Mouse (Mus musculus) intestine, embryonic 16.5 days (tissue): ENCODE data around the gene Sik3. TPM values are rescaled to one million over a fixed set of nuclear protein-coding genes. Genes with fewer than 3 reads are reported as not detected.

Source experiments
- ATAC-seq: fragments of 200-750 bp; cut with Nextera tagmentation; 2 replicates; pipeline ENCODE4 v1.8.0; 2017; ENCODE audit warnings: moderate TSS enrichment, moderate library complexity
- H3K27ac ChIP-seq: fragments of 300-500 bp; sonication (generic); 2 replicates; pipeline ENCODE4 v1.5.1; 2014; ENCODE audit warnings: mild to moderate bottlenecking, low read length
- H3K27me3 ChIP-seq: fragments of 300-500 bp; sonication (generic); replicated peaks from 2 replicates; pipeline ENCODE4 v1.6.1; 2014; ENCODE audit warnings: low read length, control low read depth, mixed read lengths; ENCODE audit not compliant: control insufficient read depth, insufficient read depth
- H3K36me3 ChIP-seq: fragments of 300-500 bp; sonication (generic); 2 replicates; pipeline ENCODE4 v1.6.1; 2014; ENCODE audit warnings: low read length, control low read depth; ENCODE audit not compliant: control insufficient read depth, insufficient read depth
- H3K4me1 ChIP-seq: fragments of 300-500 bp; sonication (generic); 2 replicates; pipeline ENCODE4 v1.6.1; 2014; ENCODE audit warnings: low read length, control low read depth, mixed read lengths; ENCODE audit not compliant: control insufficient read depth, insufficient read depth
- H3K4me2 ChIP-seq: fragments of 300-500 bp; sonication (generic); 2 replicates; pipeline ENCODE4 v1.6.1; 2014; ENCODE audit warnings: low read depth, low read length, control low read depth
- H3K4me3 ChIP-seq: fragments of 300-500 bp; sonication (generic); 2 replicates; pipeline ENCODE4 v1.5.1; 2014; ENCODE audit warnings: mild to moderate bottlenecking, low read length
- H3K9ac ChIP-seq: fragments of 300-500 bp; sonication (generic); 2 replicates; pipeline ENCODE4 v1.6.1; 2014; ENCODE audit warnings: low read depth, low read length
- H3K9me3 ChIP-seq: fragments of 300-500 bp; sonication (generic); 2 replicates; pipeline ENCODE4 v1.6.1; 2016; ENCODE audit warnings: low read length, control low read depth; ENCODE audit not compliant: control insufficient read depth
- WGBS: fragments of 180-500 bp; shearing (Covaris S2); extraction: QIAGEN DNeasy Blood & Tissue Kit; methylation state at CpG from one replicate; pipeline ENCODE4 v1.1.7; 2014; 5-methylcytosine and 5-hydroxymethylcytosine counted together
- polyA plus RNA-seq: library from polyadenylated mRNA; unstranded; fragments of >200 nt; fragmentation: Nextera tagmentation; extraction: Ambion mirVana; gene quantifications from 2 replicates; pipeline ENCODE4 v1.2.1, GENCODE M21; 2015

Gene Sik3
- polyA plus RNA-seq, 1 experiment from 2014 or later, result 5.2 TPM

DNA sequence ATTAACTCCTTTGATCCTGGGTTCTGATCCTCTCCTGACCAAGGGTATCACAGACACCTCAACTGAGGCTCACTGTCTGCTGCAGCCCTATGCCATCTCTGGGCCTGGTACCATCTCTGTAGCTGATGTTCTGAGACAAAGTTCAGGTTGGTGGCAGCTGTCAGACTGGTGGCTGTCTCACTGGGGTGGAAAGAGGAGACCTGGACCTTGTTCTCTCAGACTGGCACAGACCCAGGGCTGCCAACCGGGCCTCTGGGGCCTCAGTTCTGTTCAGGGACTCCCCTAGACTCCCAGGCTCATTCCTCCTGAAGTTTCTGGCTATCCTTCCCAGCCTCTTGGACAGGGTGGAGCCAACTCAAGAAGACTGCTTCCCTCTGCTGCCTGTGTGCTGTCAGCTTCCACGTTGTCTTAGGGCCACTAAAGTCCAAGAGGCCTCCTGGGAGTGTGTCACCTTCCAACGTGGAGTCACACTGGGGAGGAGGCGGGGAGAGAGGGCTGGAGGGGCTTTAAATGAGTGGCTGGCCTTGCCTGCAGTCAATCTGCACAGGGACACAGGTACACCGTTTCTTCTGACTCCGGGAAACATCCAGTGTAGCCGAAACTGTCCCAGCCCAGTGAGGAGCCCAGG lies 228.0 kb downstream of the Sik3 start, which contains the start of gene Apoa4:
Gene Apoa4, plus strand, starts transcription at position 171 of the 628 bp plus-strand sequence.
- H3K9ac ChIP-seq, result peak within 1 kb of the TSS; percentile 61
- 52% methylated on average over 7 of the region's 7 CpGs for WGBS
- peak within 1 kb of the TSS; percentile 82 for H3K27ac ChIP-seq
- no peaks in the 10 kb centered on the region for H3K36me3 ChIP-seq
- H3K27me3 ChIP-seq, result no peaks in the 10 kb centered on the region
- peaks cover 26% of the 10 kb centered on the region for H3K4me1 ChIP-seq
- no peak within 1 kb of the TSS for H3K4me2 ChIP-seq
- ATAC-seq, result peak; percentile 68
- H3K4me3 ChIP-seq, result peak within 1 kb of the TSS; percentile 38
- H3K9me3 ChIP-seq, result no peaks in the 10 kb centered on the region

DNA sequence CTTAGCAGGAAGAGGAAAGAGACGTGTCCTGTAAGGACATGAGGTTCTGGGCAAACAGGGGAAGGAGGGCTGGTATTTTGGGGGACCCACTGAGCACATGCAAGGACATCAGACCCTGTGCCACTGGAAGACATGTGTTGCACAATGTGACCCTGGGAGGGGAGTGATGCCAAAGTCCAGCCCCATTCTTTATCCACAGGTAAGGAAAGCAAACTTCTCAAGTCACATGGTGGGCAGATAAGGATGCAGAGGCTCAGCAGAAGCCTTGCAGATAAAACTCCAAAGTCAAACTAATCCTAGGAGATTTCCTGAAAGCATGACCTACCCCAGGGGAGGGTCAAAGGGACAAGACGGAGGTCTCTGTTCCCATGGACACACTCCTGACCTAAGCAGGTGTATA lies 229.2 kb downstream of the Sik3 start:
- WGBS, result 48% methylated on average over 2 of the region's 2 CpGs
- H3K4me2 ChIP-seq, result peak overlapping the region; percentile 37; the same call in 1 of the 2 replicates
- H3K4me1 ChIP-seq, result peaks cover 27% of the 10 kb centered on the region
- peak overlapping the region; percentile 82 for H3K27ac ChIP-seq
- peak; percentile 55 for ATAC-seq
- no peaks in the 10 kb centered on the region for H3K27me3 ChIP-seq
- peak overlapping the region; percentile 62 for H3K9ac ChIP-seq
- H3K4me3 ChIP-seq, result peak overlapping the region; percentile 38
- no peaks in the 10 kb centered on the region for H3K9me3 ChIP-seq
- no peaks in the 10 kb centered on the region for H3K36me3 ChIP-seq

DNA sequence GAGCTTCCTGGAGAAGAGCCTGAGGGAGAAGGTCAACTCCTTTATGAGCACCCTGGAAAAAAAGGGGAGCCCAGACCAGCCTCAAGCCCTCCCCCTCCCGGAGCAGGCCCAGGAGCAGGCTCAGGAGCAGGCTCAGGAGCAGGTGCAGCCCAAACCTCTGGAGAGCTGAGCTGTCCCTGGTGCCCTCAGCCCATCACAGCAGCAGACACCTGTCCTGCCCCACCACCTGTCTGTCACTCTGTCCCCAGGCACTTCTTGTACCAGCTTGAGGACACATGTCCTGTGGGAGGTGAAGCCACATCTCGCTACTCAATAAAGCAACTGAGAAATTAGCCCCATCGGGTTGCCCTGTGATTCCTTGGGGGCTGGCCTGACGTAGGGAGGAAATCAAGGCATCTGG lies 230.5 kb downstream of the Sik3 start:
- Histone ChIP-seq H3K4me1 (peaks cover 25% of the 10 kb centered on the region), H3K9ac (peak overlapping the region; percentile 62), H3K36me3 (no peaks in the 10 kb centered on the region), H3K27ac (peak overlapping the region; percentile 82), H3K4me2 (peak overlapping the region; percentile 37), H3K9me3 (no peaks in the 10 kb centered on the region), H3K27me3 (no peaks in the 10 kb centered on the region), H3K4me3 (peak overlapping the region; percentile 38)
- ATAC-seq, result no peak
- 61% methylated on average over 4 of the region's 4 CpGs for WGBS

- Histone ChIP-seq H3K4me1 (peaks cover 22% of the 10 kb centered on the region), H3K36me3 (no peaks in the 10 kb centered on the region), H3K9me3 (no peaks in the 10 kb centered on the region), H3K27ac (peak overlapping the region; percentile 0; the same call in 1 of the 2 replicates), H3K9ac (peak overlapping the region; percentile 62), H3K4me3 (peak overlapping the region; percentile 38; the same call in 1 of the 2 replicates), H3K4me2 (peak overlapping the region; percentile 37; the same call in 1 of the 2 replicates), H3K27me3 (no peaks in the 10 kb centered on the region)
- WGBS, result 49% methylated on average over 8 of the region's 8 CpGs
- no peak for ATAC-seq
Measured at GRCm38 (mm10) chr9:46243584-46243983, 231.0 kb downstream of the Sik3 start.

- ATAC-seq, result no peak
- 24% methylated on average over 11 of the region's 11 CpGs for WGBS
Measured at GRCm38 (mm10) chr9:46246752-46247324, 234.2 kb downstream of the Sik3 start.

DNA sequence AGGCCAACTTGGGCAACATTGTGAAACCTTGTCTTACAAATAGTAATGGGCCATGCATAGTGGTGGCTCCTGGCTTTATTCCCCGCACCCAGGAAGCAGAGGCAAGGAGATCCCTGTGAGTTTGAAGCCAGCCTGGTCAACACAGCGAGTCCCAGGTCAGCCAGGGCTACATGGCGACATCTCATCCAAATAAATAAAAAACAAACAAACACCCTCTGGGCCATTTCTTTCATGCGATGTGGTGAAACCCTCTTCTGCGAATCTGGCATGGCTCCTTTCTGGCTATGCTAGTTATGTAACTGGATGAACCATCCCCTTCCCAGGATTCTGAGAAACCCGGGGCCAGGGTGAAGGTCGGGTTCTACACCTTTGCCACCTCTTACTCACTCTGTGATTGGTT lies 243.6 kb downstream of the Sik3 start:
- Histone ChIP-seq H3K27me3 (no peaks in the 10 kb centered on the region), H3K4me1 (no peaks in the 10 kb centered on the region; the same call in 1 of the 2 replicates), H3K9me3 (no peaks in the 10 kb centered on the region), H3K36me3 (no peaks in the 10 kb centered on the region), H3K9ac (no peak overlapping the region), H3K27ac (no peak overlapping the region), H3K4me3 (no peak overlapping the region), H3K4me2 (no peak overlapping the region)
- WGBS, result 86% methylated on average over 7 of the region's 7 CpGs
- no peak for ATAC-seq

More at GRCm38 (mm10) chr9:46246752-46247324, 234.2 kb downstream of the Sik3 start:
- Histone ChIP-seq H3K4me1 (peaks cover 17% of the 10 kb centered on the region; the same call in 1 of the 2 replicates), H3K9ac (no peak overlapping the region), H3K4me3 (no peak overlapping the region), H3K27ac (no peak overlapping the region), H3K9me3 (no peaks in the 10 kb centered on the region), H3K36me3 (no peaks in the 10 kb centered on the region), H3K27me3 (no peaks in the 10 kb centered on the region), H3K4me2 (peak overlapping the region; percentile 37)

DNA sequence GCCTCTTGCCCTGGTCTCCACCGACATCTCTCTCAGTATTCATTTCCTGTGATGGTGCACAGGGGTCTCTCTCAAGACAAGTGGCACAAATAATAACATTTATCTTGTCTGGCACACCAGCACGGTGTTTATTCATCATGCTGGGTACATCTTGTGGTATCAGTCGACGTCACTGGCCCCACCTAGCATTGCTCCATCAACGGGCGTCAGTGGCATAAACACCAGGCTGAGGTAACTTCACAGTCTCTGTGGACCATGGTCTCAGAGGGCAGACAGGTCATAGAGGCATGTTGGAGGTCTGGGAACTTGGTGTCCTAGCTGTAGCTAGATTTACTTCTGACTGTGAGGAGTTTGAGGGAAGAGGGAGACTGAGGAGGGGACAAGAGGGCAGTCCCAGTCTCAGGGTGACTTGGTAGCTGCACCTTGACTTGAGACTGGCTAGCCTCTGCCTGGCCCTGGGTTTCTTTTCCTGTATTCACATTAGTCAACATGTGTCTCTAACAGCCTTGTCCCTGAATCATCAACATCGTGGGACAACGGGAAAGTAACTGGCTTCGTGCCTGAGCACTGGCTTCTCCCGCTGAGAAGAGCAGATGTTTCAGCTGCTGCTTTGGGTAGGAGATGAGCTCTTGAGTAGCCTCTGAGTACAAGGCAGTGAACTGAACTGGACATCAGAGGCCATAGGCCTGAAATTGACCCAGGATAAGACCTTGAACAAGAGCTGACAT lies 244.2 kb downstream of the Sik3 start:
- H3K9me3 ChIP-seq, result no peaks in the 10 kb centered on the region
- WGBS, result 74% methylated on average over 10 of the region's 10 CpGs
- no peak overlapping the region for H3K4me3 ChIP-seq
- H3K36me3 ChIP-seq, result no peaks in the 10 kb centered on the region
- H3K4me1 ChIP-seq, result no peaks in the 10 kb centered on the region; the same call in 1 of the 2 replicates
- H3K9ac ChIP-seq, result no peak overlapping the region
- no peaks in the 10 kb centered on the region for H3K27me3 ChIP-seq
- ATAC-seq, result no peak
- no peak overlapping the region for H3K27ac ChIP-seq
- no peak overlapping the region for H3K4me2 ChIP-seq

DNA sequence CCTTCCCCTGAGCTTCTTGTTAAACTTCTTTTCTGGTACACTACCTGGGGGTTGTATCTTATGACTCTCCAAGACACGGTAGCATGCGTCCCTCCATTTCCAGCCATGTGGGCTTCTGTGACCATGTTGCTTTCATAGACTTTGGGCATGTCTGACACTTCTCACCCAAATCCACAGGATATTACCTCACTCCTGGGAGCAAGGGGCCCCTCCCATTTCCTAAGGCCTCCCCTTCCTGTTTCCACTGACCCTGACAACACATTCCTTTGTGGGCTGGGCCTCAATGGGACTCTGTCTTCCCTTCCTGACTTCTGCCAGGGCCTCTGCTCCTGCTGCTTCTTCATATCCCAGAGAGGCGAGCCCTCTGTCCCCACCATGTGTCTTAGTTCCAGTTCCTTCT lies 244.9 kb downstream of the Sik3 start:
- H3K9me3 ChIP-seq, result no peaks in the 10 kb centered on the region
- H3K4me3 ChIP-seq, result no peak overlapping the region
- no peak for ATAC-seq
- no peaks in the 10 kb centered on the region for H3K27me3 ChIP-seq
- 90% methylated on average over 3 of the region's 3 CpGs for WGBS
- H3K27ac ChIP-seq, result no peak overlapping the region
- H3K36me3 ChIP-seq, result no peaks in the 10 kb centered on the region
- no peaks in the 10 kb centered on the region; the same call in 1 of the 2 replicates for H3K4me1 ChIP-seq
- no peak overlapping the region for H3K4me2 ChIP-seq
- H3K9ac ChIP-seq, result 0 out of 2 replicates have a peak overlapping the region, but pooled peaks have one; percentile 19

DNA sequence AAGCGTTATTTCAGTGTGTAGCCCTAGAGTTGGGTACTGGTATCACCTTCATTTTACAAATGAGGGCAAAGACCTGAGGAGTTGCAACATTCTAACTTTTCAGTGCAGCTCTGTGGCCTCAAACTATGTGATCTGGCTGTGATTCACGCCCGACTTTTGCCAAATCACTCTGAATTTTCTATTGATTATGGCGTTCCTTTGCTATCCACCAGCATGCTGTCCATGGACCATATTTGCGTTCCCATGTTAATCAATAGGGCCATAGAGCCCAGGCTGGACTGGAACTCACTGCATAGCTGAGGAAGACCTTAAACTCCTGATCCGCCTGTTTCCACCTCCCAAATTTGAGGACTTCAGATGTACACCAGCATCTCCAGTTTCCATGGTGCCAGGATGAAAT lies 246.5 kb downstream of the Sik3 start:
- WGBS, result 81% methylated on average over 6 of the region's 6 CpGs
- Histone ChIP-seq H3K27me3 (no peaks in the 10 kb centered on the region), H3K4me3 (no peak overlapping the region), H3K4me1 (no peaks in the 10 kb centered on the region; the same call in 1 of the 2 replicates), H3K9ac (no peak overlapping the region), H3K36me3 (no peaks in the 10 kb centered on the region), H3K27ac (no peak overlapping the region), H3K4me2 (no peak overlapping the region), H3K9me3 (no peaks in the 10 kb centered on the region)
- ATAC-seq, result no peak
